In genomic region chr11:69932254-69932653, GRCm38 (mm10) we compare ENCODE assay signal across 16 mouse cellular contexts. TPM values are rescaled to one million over a fixed set of nuclear protein-coding genes. Genes with fewer than 3 reads are reported as not detected.
DNase-seq lines count a peak whose midpoint lies in the region; ATAC-seq and TF ChIP-seq lines count a peak whose summit lies in the region.
"Had no signal": no experiment of that assay in that cellular context is flagged by ENCODE, and none has a peak within 500 bp of the region (broad histone marks: within the 10 kb centered on the region; RNA-seq: fewer than 3 reads in every experiment).

No protein-coding gene starts in this region.

- no peaks in the 10 kb centered on the region for H3K36me3 ChIP-seq in forebrain, postnatal 0 days (ENCODE audit: insufficient read depth)
- H3K36me3 ChIP-seq in forebrain, embryonic 11.5 days (ENCODE audit: control insufficient read depth, insufficient read depth, low read length): no peaks in the 10 kb centered on the region
- H3K36me3 ChIP-seq: heart, embryonic 10.5 days had no signal

- WGBS in forebrain, postnatal 0 days: 30% methylated on average over 3 of the region's 3 CpGs
- WGBS in forebrain, embryonic 11.5 days: 45% methylated on average over 3 of the region's 3 CpGs
- 36% methylated on average over 3 of the region's 3 CpGs for WGBS in lung, adult 2 months

- H3K4me3 ChIP-seq in forebrain, postnatal 0 days (ENCODE audit: low read depth, low read length): no peak overlapping the region
- no peak overlapping the region for H3K4me3 ChIP-seq in forebrain, embryonic 11.5 days (ENCODE audit: low read depth, low read length)
- H3K4me3 ChIP-seq in lung, adult 2 months (replicated peaks; ENCODE audit: extremely low read depth, low read depth, low read length): no peak overlapping the region
- H3K4me3 ChIP-seq: heart, embryonic 10.5 days; myocyte had no signal

- H3K9ac ChIP-seq in forebrain, postnatal 0 days: no peak overlapping the region
- H3K9ac ChIP-seq in forebrain, embryonic 11.5 days (ENCODE audit: low read length): no peak overlapping the region

- no peak for DNase-seq in forebrain, postnatal 0 days
- DNase-seq in forebrain, embryonic 11.5 days (ENCODE audit: low spot score): no peak
- no peak for DNase-seq in lung, adult 2 months
- no peak for DNase-seq in lung, postnatal 36 days
- DNase-seq in B cell, adult 2 months: peak; percentile 33 to 35
- peak; percentile 36 for DNase-seq in brain, embryonic 14.5 days (ENCODE audit: low read depth)
- DNase-seq in frontal cortex, postnatal 14 days (ENCODE audit: low spot score in 2 of 2): no peak
- DNase-seq: cerebellum, postnatal 36 days; kidney, adult 9 months; spleen, adult 18-20 months had no signal

- H3K4me2 ChIP-seq in forebrain, postnatal 0 days (ENCODE audit: low read depth): no peak overlapping the region
- no peak overlapping the region for H3K4me2 ChIP-seq in forebrain, embryonic 11.5 days (ENCODE audit: low read depth, low read length, severe bottlenecking)

- ATAC-seq in forebrain, postnatal 0 days: no peak
- ATAC-seq in forebrain, embryonic 11.5 days (replicated peaks; ENCODE audit: low FRiP score): no peak
- no peak for ATAC-seq in granulocyte monocyte progenitor cell, adult 5-6 weeks (replicated peaks; ENCODE audit: poor library complexity, severe bottlenecking)
- ATAC-seq: activated CD4-positive, CD25-positive, alpha-beta regulatory T cell, adult 4 months; forebrain, embryonic 16.5 days had no signal

- no peak for TF ChIP-seq POLR2A in lung, adult 2 months (IDR thresholded peaks at IDR 0.05; ENCODE audit: borderline replicate concordance, extremely low read depth, low read depth, low read length)
- TF ChIP-seq POLR2A in brain, embryonic 14.5 days (IDR thresholded peaks at IDR 0.05; ENCODE audit: borderline replicate concordance, extremely low read depth, insufficient read depth, insufficient read length, poor library complexity, severe bottlenecking): no peak

- H3K27me3 ChIP-seq in forebrain, postnatal 0 days (ENCODE audit: insufficient read depth, low read length): no peaks in the 10 kb centered on the region
- peaks cover 20% of the 10 kb centered on the region for H3K27me3 ChIP-seq in forebrain, embryonic 11.5 days (ENCODE audit: control insufficient read depth, insufficient read depth, low read length)

- H3K27ac ChIP-seq in forebrain, postnatal 0 days (ENCODE audit: low read depth, low read length): no peak overlapping the region
- no peak overlapping the region for H3K27ac ChIP-seq in forebrain, embryonic 11.5 days (ENCODE audit: low read depth, low read length)
- H3K27ac ChIP-seq: heart, embryonic 10.5 days had no signal

- TF ChIP-seq CTCF in forebrain, postnatal 0 days (IDR thresholded peaks at IDR 0.05; ENCODE audit: low read depth): 0 out of 2 replicates have a peak, but pooled peaks have one; percentile 32
- TF ChIP-seq CTCF in lung, adult 2 months (IDR thresholded peaks at IDR 0.05; ENCODE audit: insufficient read depth, low read length): peak; percentile 33; the same call in 1 of the 2 replicates
- TF ChIP-seq CTCF in brain, embryonic 14.5 days (IDR thresholded peaks at IDR 0.05; ENCODE audit: borderline replicate concordance, extremely low read depth, insufficient read depth, insufficient read length): peak; percentile 24; the same call in 1 of the 2 replicates

- no peaks in the 10 kb centered on the region for H3K9me3 ChIP-seq in forebrain, postnatal 0 days (ENCODE audit: low read length)
- H3K9me3 ChIP-seq in forebrain, embryonic 11.5 days (ENCODE audit: control insufficient read depth, low read length): no peaks in the 10 kb centered on the region
- H3K9me3 ChIP-seq: heart, embryonic 10.5 days had no signal

- H3K4me1 ChIP-seq in forebrain, postnatal 0 days (ENCODE audit: insufficient read depth): peaks cover 8% of the 10 kb centered on the region
- H3K4me1 ChIP-seq in forebrain, embryonic 11.5 days (replicated peaks; ENCODE audit: control insufficient read depth, insufficient read depth, low read length): peaks cover 12% of the 10 kb centered on the region
- H3K4me1 ChIP-seq in lung, adult 2 months (ENCODE audit: control insufficient read depth, insufficient read depth, low read length): peaks cover 4% of the 10 kb centered on the region

RNA-seq across cellular contexts. Expression of gene Ybx2, which starts 3.3 kb away (rescaled TPM):
- 7.8 and 22.8 TPM in 2 replicates for total RNA-seq in forebrain, postnatal 0 days (2014; rRNA removed)
- 1.5 and 2.5 TPM in 2 replicates for polyA plus RNA-seq in forebrain, postnatal 0 days (2015; fragmentation: Nextera tagmentation; extraction: Ambion mirVana)
- polyA plus RNA-seq in forebrain, embryonic 11.5 days (2014; fragmentation: Nextera tagmentation; extraction: Ambion mirVana): 7.1 and 10.1 TPM in 2 replicates
- polyA plus RNA-seq in lung, adult 2 months (2012; rRNA removed): 4.6 and 6.7 TPM in 2 replicates
- 45.0 and 67.9 TPM in 2 replicates for polyA plus RNA-seq in brain, embryonic 14.5 days (2012; rRNA removed)
- total RNA-seq in granulocyte monocyte progenitor cell, adult 5-6 weeks (2014; fragmentation: Nextera tagmentation): not detected in 2 replicates
- 2.1 TPM in 1 of 2 replicates, not detected in the other for total RNA-seq in granulocyte monocyte progenitor cell, adult 5-6 weeks (2017)
- polyA plus RNA-seq: activated CD4-positive, CD25-positive, alpha-beta regulatory T cell, adult 4 months had no signal

RNA-seq across cellular contexts. Expression of gene Eif5a, which starts 10.5 kb away (rescaled TPM):
- 489 and 520 TPM in 2 replicates for total RNA-seq in forebrain, postnatal 0 days (2014; rRNA removed)
- polyA plus RNA-seq in forebrain, postnatal 0 days (2015; fragmentation: Nextera tagmentation; extraction: Ambion mirVana): 1,306 and 1,372 TPM in 2 replicates
- polyA plus RNA-seq in forebrain, embryonic 11.5 days (2014; fragmentation: Nextera tagmentation; extraction: Ambion mirVana): 2,045 and 2,063 TPM in 2 replicates
- 216 and 372 TPM in 2 replicates for polyA plus RNA-seq in lung, adult 2 months (2012; rRNA removed)
- 727 and 821 TPM in 2 replicates for polyA plus RNA-seq in brain, embryonic 14.5 days (2012; rRNA removed)
- 1,453 and 1,476 TPM in 2 replicates for total RNA-seq in granulocyte monocyte progenitor cell, adult 5-6 weeks (2014; fragmentation: Nextera tagmentation)
- total RNA-seq in granulocyte monocyte progenitor cell, adult 5-6 weeks (2017): 890 and 976 TPM in 2 replicates

RNA-seq across cellular contexts. Expression of gene Slc2a4, which starts 15.7 kb away (rescaled TPM):
- 4.1 and 7.8 TPM in 2 replicates for total RNA-seq in forebrain, postnatal 0 days (2014; rRNA removed)
- polyA plus RNA-seq in forebrain, postnatal 0 days (2015; fragmentation: Nextera tagmentation; extraction: Ambion mirVana): 3.5 and 3.9 TPM in 2 replicates
- 13.7 and 14.8 TPM in 2 replicates for polyA plus RNA-seq in forebrain, embryonic 11.5 days (2014; fragmentation: Nextera tagmentation; extraction: Ambion mirVana)
- 22.3 and 40.4 TPM in 2 replicates for polyA plus RNA-seq in lung, adult 2 months (2012; rRNA removed)
- 5.2 and 12.5 TPM in 2 replicates for polyA plus RNA-seq in brain, embryonic 14.5 days (2012; rRNA removed)
- not detected in 2 replicates for total RNA-seq in granulocyte monocyte progenitor cell, adult 5-6 weeks (2014; fragmentation: Nextera tagmentation)
- not detected in 2 replicates for total RNA-seq in granulocyte monocyte progenitor cell, adult 5-6 weeks (2017)
- total RNA-seq: hematopoietic stem cell, adult 5-6 weeks had no signal
- polyA plus RNA-seq: activated CD4-positive, CD25-positive, alpha-beta regulatory T cell, adult 4 months had no signal

RNA-seq across cellular contexts. Expression of gene Gps2, which starts 18.6 kb away (rescaled TPM):
- 44.4 and 48.0 TPM in 2 replicates for total RNA-seq in forebrain, postnatal 0 days (2014; rRNA removed)
- polyA plus RNA-seq in forebrain, postnatal 0 days (2015; fragmentation: Nextera tagmentation; extraction: Ambion mirVana): 64.9 and 67.1 TPM in 2 replicates
- 99.2 and 106 TPM in 2 replicates for polyA plus RNA-seq in forebrain, embryonic 11.5 days (2014; fragmentation: Nextera tagmentation; extraction: Ambion mirVana)
- polyA plus RNA-seq in lung, adult 2 months (2012; rRNA removed): 104 and 112 TPM in 2 replicates
- 80.8 and 109 TPM in 2 replicates for polyA plus RNA-seq in brain, embryonic 14.5 days (2012; rRNA removed)
- total RNA-seq in granulocyte monocyte progenitor cell, adult 5-6 weeks (2014; fragmentation: Nextera tagmentation): 71.5 and 99.8 TPM in 2 replicates
- 47.1 and 58.2 TPM in 2 replicates for total RNA-seq in granulocyte monocyte progenitor cell, adult 5-6 weeks (2017)

RNA-seq across cellular contexts. Expression of gene Neurl4, which starts 31.4 kb away (rescaled TPM):
- 97.4 and 155 TPM in 2 replicates for total RNA-seq in forebrain, postnatal 0 days (2014; rRNA removed)
- polyA plus RNA-seq in forebrain, postnatal 0 days (2015; fragmentation: Nextera tagmentation; extraction: Ambion mirVana): 15.6 and 18.2 TPM in 2 replicates
- 16.4 and 23.0 TPM in 2 replicates for polyA plus RNA-seq in forebrain, embryonic 11.5 days (2014; fragmentation: Nextera tagmentation; extraction: Ambion mirVana)
- polyA plus RNA-seq in lung, adult 2 months (2012; rRNA removed): 47.7 and 58.1 TPM in 2 replicates
- polyA plus RNA-seq in brain, embryonic 14.5 days (2012; rRNA removed): 118 and 129 TPM in 2 replicates
- total RNA-seq in granulocyte monocyte progenitor cell, adult 5-6 weeks (2014; fragmentation: Nextera tagmentation): 32.0 and 38.9 TPM in 2 replicates
- 20.7 and 27.5 TPM in 2 replicates for total RNA-seq in granulocyte monocyte progenitor cell, adult 5-6 weeks (2017)

Comparison
In these comparisons a context has a peak if more than half of its experiments do, and no peak if none do; other contexts are left out.
1. DNase-seq: peak in B cell, adult 2 months (2 of 2) and brain, embryonic 14.5 days (single experiment); none in forebrain, postnatal 0 days (single experiment), forebrain, embryonic 11.5 days (single experiment), lung, adult 2 months (single experiment), lung, postnatal 36 days (single experiment) and frontal cortex, postnatal 14 days (0 of 2).
2. Peak in every context shown above with its lines, with median percentiles within 50 percentile points of each other: CTCF ChIP-seq.